Mouse (Mus musculus): Measurements from ENCODE around the gene Drc7. TPM values are rescaled to one million over a fixed set of nuclear protein-coding genes. Genes with fewer than 3 reads are reported as not detected.

Drc7 gene
- total RNA-seq (2014; rRNA removed; ENCODE audit: low replicate concordance) (not detected in 2 replicates), polyA plus RNA-seq (2015; fragmentation: Nextera tagmentation; extraction: Ambion mirVana) (0.12 TPM in 1 of 2 replicates, not detected in the other)

DNA sequence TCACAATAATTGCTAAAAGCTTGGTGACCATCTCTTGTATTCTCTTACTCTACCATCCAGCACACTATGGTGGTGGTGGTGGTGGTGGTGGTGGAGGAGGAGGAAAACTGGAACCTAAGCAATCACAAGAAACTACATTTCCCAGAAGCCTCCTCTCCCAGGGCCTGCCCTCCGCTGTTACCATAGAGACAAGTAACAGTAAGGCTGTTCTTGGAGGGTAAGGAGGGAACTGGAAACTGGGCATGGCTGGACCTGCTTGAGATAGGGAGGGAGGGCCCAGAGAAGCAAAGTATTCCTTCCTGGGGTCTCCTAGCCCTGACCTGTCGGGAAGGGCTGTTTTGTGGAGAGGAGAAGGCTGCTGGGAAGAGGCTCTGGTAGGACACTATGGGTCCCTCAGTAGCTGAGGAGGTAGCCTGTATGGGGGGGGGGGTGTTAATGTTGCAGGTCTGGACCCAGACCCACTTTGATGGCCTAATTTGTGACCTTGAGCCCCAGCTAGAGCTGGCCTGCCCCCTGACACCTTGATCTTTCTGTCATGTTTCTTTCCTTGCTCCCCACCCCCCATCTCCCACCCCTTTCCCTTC lies at the start of gene Drc7:
Gene Drc7 (plus strand): TSS at position 177 of the 584 bp plus-strand sequence.
- H3K27ac ChIP-seq (ENCODE audit: low read depth): no peak within 1 kb of the TSS
- no peaks in the 10 kb centered on the region for H3K9me3 ChIP-seq (replicated peaks; ENCODE audit: control insufficient read depth, low read length)
- no peak within 1 kb of the TSS for H3K4me2 ChIP-seq (ENCODE audit: low read depth, low read length)
- H3K27me3 ChIP-seq (ENCODE audit: control insufficient read depth, insufficient read depth, low read length): no peaks in the 10 kb centered on the region
- no peaks in the 10 kb centered on the region for H3K36me3 ChIP-seq (replicated peaks; ENCODE audit: control insufficient read depth, insufficient read depth, low read length)
- no peaks in the 10 kb centered on the region for H3K4me1 ChIP-seq (ENCODE audit: control insufficient read depth, insufficient read depth)
- DNase-seq (ENCODE audit: low spot score): peak; percentile 45
- no peak within 1 kb of the TSS for H3K4me3 ChIP-seq (ENCODE audit: low read depth, low read length)
- TF ChIP-seq EP300 (IDR thresholded peaks at IDR 0.05; ENCODE audit: low read depth) (no peak), CTCF (IDR thresholded peaks at IDR 0.05; ENCODE audit: low read depth) (no peak)
- WGBS: 30% methylated on average over 2 of the region's 2 CpGs
- no peak within 1 kb of the TSS for H3K9ac ChIP-seq (replicated peaks; ENCODE audit: low read depth, low read length)
- 0 out of 2 replicates have a peak, but pooled peaks have one; percentile 44 for ATAC-seq (ENCODE audit: insufficient read depth, low read depth)

DNA sequence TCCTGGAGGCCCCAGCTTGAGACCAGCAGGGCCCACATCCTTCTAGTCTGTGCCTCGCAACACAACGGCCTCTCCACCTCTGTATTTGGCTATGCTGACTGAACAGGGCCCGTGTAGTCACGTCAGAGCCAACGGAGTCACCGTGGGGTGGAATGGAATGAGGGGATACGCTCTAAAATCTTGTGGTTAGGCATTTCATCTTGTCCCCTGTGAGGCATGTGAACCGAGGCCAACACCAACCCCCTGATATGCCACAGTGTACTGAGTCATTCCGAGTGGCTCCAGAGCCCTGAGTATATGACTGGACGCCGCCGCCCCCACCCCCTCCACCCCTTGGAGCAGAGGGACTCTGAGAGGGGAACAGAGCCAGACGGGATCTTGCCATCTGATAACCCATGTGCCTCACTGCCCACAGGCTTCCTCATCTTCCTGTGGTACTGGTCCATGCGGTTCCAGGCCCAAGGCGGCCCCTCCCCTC lies 42.4 kb upstream of the Drc7 start:
- ATAC-seq (ENCODE audit: insufficient read depth, low read depth): no peak
- WGBS: 73% methylated on average over 15 of the region's 15 CpGs
- no peak overlapping the region for H3K4me3 ChIP-seq (ENCODE audit: low read depth, low read length)
- no peak overlapping the region for H3K9ac ChIP-seq (replicated peaks; ENCODE audit: low read depth, low read length)
- DNase-seq (ENCODE audit: low spot score): no peak
- no peak overlapping the region for H3K27ac ChIP-seq (ENCODE audit: low read depth)
- 0 out of 2 replicates have a peak, but pooled peaks cover 4% of the 10 kb centered on the region for H3K36me3 ChIP-seq (replicated peaks; ENCODE audit: control insufficient read depth, insufficient read depth, low read length)
- H3K27me3 ChIP-seq (ENCODE audit: control insufficient read depth, insufficient read depth, low read length): no peaks in the 10 kb centered on the region
- H3K4me2 ChIP-seq (ENCODE audit: low read depth, low read length): no peak overlapping the region
- TF ChIP-seq EP300 (IDR thresholded peaks at IDR 0.05; ENCODE audit: low read depth): no peak
- no peak for TF ChIP-seq CTCF (IDR thresholded peaks at IDR 0.05; ENCODE audit: low read depth)
- no peaks in the 10 kb centered on the region for H3K4me1 ChIP-seq (ENCODE audit: control insufficient read depth, insufficient read depth)
- H3K9me3 ChIP-seq (replicated peaks; ENCODE audit: control insufficient read depth, low read length): no peaks in the 10 kb centered on the region

DNA sequence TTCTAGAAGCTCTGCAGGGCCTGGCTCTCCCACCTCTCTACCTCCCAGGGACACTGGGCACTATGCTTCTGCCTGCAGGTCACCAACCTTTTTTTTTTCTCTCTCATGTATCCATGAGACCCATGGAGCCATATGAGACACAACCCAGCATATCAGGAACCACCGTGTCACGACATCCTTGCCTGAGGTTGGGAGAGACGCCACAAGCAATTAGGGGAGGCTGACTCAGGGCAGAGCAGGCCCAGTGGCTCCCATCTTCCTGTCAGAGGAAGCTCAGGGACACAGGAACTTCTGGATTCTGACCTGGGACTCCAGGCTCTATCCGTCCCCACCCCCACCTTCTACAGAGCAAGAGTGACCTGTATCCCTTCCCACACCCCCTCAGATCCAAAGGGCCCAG lies 39.0 kb upstream of the Drc7 start:
- Histone ChIP-seq H3K9me3 (replicated peaks; ENCODE audit: control insufficient read depth, low read length) (no peaks in the 10 kb centered on the region), H3K9ac (replicated peaks; ENCODE audit: low read depth, low read length) (no peak overlapping the region), H3K4me2 (ENCODE audit: low read depth, low read length) (no peak overlapping the region), H3K27ac (ENCODE audit: low read depth) (no peak overlapping the region), H3K4me3 (ENCODE audit: low read depth, low read length) (no peak overlapping the region), H3K27me3 (ENCODE audit: control insufficient read depth, insufficient read depth, low read length) (no peaks in the 10 kb centered on the region), H3K4me1 (ENCODE audit: control insufficient read depth, insufficient read depth) (0 out of 2 replicates have a peak, but pooled peaks cover 4% of the 10 kb centered on the region), H3K36me3 (replicated peaks; ENCODE audit: control insufficient read depth, insufficient read depth, low read length) (0 out of 2 replicates have a peak, but pooled peaks cover 2% of the 10 kb centered on the region)
- TF ChIP-seq CTCF (IDR thresholded peaks at IDR 0.05; ENCODE audit: low read depth) (no peak), EP300 (IDR thresholded peaks at IDR 0.05; ENCODE audit: low read depth) (no peak)
- ATAC-seq (ENCODE audit: insufficient read depth, low read depth) (no peak), DNase-seq (ENCODE audit: low spot score) (no peak)
- WGBS: 53% methylated on average over 4 of the region's 4 CpGs

GRCm38 (mm10) chr8:95016684-95017083 lies 38.2 kb upstream of the Drc7 start:
- TF ChIP-seq CTCF (IDR thresholded peaks at IDR 0.05; ENCODE audit: low read depth): no peak
- TF ChIP-seq EP300 (IDR thresholded peaks at IDR 0.05; ENCODE audit: low read depth): no peak
- 51% methylated on average over 4 of the region's 4 CpGs for WGBS
- H3K4me2 ChIP-seq (ENCODE audit: low read depth, low read length): no peak overlapping the region
- H3K4me1 ChIP-seq (ENCODE audit: control insufficient read depth, insufficient read depth): 0 out of 2 replicates have a peak, but pooled peaks cover 4% of the 10 kb centered on the region
- H3K9ac ChIP-seq (replicated peaks; ENCODE audit: low read depth, low read length): no peak overlapping the region
- DNase-seq (ENCODE audit: low spot score) (no peak), ATAC-seq (ENCODE audit: insufficient read depth, low read depth) (no peak)
- no peaks in the 10 kb centered on the region for H3K27me3 ChIP-seq (ENCODE audit: control insufficient read depth, insufficient read depth, low read length)
- no peak overlapping the region for H3K4me3 ChIP-seq (ENCODE audit: low read depth, low read length)
- no peaks in the 10 kb centered on the region for H3K9me3 ChIP-seq (replicated peaks; ENCODE audit: control insufficient read depth, low read length)
- no peaks in the 10 kb centered on the region for H3K36me3 ChIP-seq (replicated peaks; ENCODE audit: control insufficient read depth, insufficient read depth, low read length)
- no peak overlapping the region for H3K27ac ChIP-seq (ENCODE audit: low read depth)

GRCm38 (mm10) chr8:95017451-95017850 lies 37.5 kb upstream of the Drc7 start, which contains the start of gene Adgrg3:
Gene Adgrg3, plus strand, starts transcription at chr8:95017692.
- Histone ChIP-seq H3K4me1 (ENCODE audit: control insufficient read depth, insufficient read depth) (0 out of 2 replicates have a peak, but pooled peaks cover 4% of the 10 kb centered on the region), H3K27ac (ENCODE audit: low read depth) (no peak within 1 kb of the TSS), H3K9me3 (replicated peaks; ENCODE audit: control insufficient read depth, low read length) (no peaks in the 10 kb centered on the region), H3K4me2 (ENCODE audit: low read depth, low read length) (no peak within 1 kb of the TSS), H3K36me3 (replicated peaks; ENCODE audit: control insufficient read depth, insufficient read depth, low read length) (no peaks in the 10 kb centered on the region), H3K27me3 (ENCODE audit: control insufficient read depth, insufficient read depth, low read length) (no peaks in the 10 kb centered on the region), H3K4me3 (ENCODE audit: low read depth, low read length) (no peak within 1 kb of the TSS), H3K9ac (replicated peaks; ENCODE audit: low read depth, low read length) (no peak within 1 kb of the TSS)
- ATAC-seq (ENCODE audit: insufficient read depth, low read depth) (no peak), DNase-seq (ENCODE audit: low spot score) (no peak)
- TF ChIP-seq CTCF (IDR thresholded peaks at IDR 0.05; ENCODE audit: low read depth) (no peak), EP300 (IDR thresholded peaks at IDR 0.05; ENCODE audit: low read depth) (no peak)
- 67% methylated on average over 11 of the region's 11 CpGs for WGBS
